Mouse (Mus musculus) yolk sac, embryonic 10.5 days (tissue): Measurements from ENCODE around the gene Casp14.
"Not testable (repeated sequence)": the region's sequence is repeated elsewhere in the genome, so short reads cannot be mapped to it uniquely, and the experiment has no call there.

Experiments used
- DNase-seq: peaks from one replicate; pipeline ENCODE4 v3.0.0-alpha.2; 2017; ENCODE audit warnings: low spot score

Casp14 gene

GRCm38 (mm10) chr10:78670121-78670520 is 48.0 kb downstream of the Casp14 start:
- not testable (repeated sequence) for DNase-seq

- not testable (repeated sequence) for DNase-seq
These were observed 51.4 kb downstream of the Casp14 start for GRCm38 (mm10) chr10:78666696-78667095.

GRCm38 (mm10) chr10:78664546-78664945 is 53.5 kb downstream of the Casp14 start:
- no peak for DNase-seq
